Mouse (Mus musculus) CD4-positive helper T cell, adult 2 months (primary cell): ENCODE measurements around the gene Enkd1.

Experiments used
- DNase-seq: peaks from one replicate; pipeline ENCODE4 v3.0.0-alpha.2; 2012; ENCODE audit warnings: low read depth, missing footprints, low spot score

The Enkd1 gene

GRCm38 (mm10) chr8:105661167-105661566 lies 46.8 kb downstream of the Enkd1 start:
- DNase-seq: peak; percentile 72

- DNase-seq: no peak
Observed at GRCm38 (mm10) chr8:105657641-105658040, 50.4 kb downstream of the Enkd1 start.
